Mouse (Mus musculus) liver, postnatal 0 days (tissue): ENCODE measurements around the gene Pde4b.

Experiments used
- CTCF ChIP-seq: sonication (generic); IDR thresholded peaks from 2 replicates; pipeline ENCODE4 v1.5.1; 2016; ENCODE audit warnings: antibody characterized with exemption, low read depth
- EP300 ChIP-seq: IDR thresholded peaks from 2 replicates; pipeline ENCODE4 v1.6.1; 2016; ENCODE audit warnings: antibody characterized with exemption, low read depth, mild to moderate bottlenecking

DNA sequence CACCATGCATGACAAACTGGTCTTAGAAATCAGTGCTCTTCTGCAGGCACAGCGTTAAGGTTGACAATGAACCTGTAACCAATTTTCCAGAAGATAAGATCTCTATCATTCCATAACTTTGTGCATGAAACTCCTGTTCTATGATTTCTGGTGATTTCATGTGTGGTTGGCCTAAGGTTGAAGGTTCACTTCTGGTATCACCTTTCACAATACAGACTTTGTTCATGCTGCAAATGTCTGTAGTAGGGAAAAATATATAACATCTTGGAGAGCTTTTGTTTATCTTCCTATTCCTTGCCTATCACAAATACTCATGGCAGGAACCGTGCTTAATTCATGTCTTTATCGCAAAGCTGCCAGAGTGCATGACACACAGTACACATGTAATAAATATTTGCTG lies 319.5 kb downstream of the Pde4b start:
- TF ChIP-seq CTCF (no peak), EP300 (no peak)
